Mouse (Mus musculus) lung, adult 2 months (tissue): Measurements from ENCODE around the gene Wwox.

Experiments used
- CTCF ChIP-seq: fragments of 200-500 bp; IDR thresholded peaks from 2 replicates; pipeline ENCODE4 v1.5.1; 2011; ENCODE audit warnings: mild to moderate bottlenecking, low read length, control low read depth; ENCODE audit not compliant: insufficient read depth
- POLR2A ChIP-seq: fragments of 200-500 bp; IDR thresholded peaks from 2 replicates; pipeline ENCODE4 v1.6.1; 2011; ENCODE audit warnings: low read depth, mild to moderate bottlenecking, control low read depth, low read length, borderline replicate concordance; ENCODE audit errors: extremely low read depth

DNA sequence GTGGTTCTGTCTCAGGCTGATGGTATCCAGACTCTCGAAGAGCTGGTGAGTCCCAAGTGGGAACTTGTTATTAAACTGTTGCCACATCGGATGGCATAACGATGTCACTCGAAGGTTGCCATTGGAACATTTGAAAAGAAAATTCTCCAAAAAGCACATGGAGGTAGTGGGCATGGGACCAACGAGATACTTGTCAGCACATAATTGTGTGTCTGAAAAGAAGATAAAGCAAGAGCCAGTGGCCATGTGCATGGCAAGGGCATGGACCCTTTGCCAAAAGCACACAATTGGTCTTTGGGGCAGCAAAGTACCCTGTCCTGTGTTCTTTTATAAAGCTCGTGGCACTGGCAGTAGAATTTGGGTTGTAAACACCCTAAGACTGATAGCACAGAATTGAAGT lies 909.2 kb downstream of the Wwox start:
- no peak for TF ChIP-seq POLR2A
- no peak for TF ChIP-seq CTCF
